In genomic region chr3:6871752-6872151, GRCm38 (mm10) we compare ENCODE assay signal across 29 mouse cellular contexts.
"Had no signal": no experiment of that assay in that cellular context is flagged by ENCODE, and none has a peak within 500 bp of the region (broad histone marks: within the 10 kb centered on the region; RNA-seq: fewer than 3 reads in every experiment).

No protein-coding gene starts in this region.

- H3K9ac ChIP-seq: limb, embryonic 12.5 days; limb, embryonic 13.5 days; limb, embryonic 15.5 days; liver, embryonic 12.5 days; liver, embryonic 13.5 days; liver, embryonic 14.5 days; liver, embryonic 15.5 days; liver, postnatal 0 days; lung, embryonic 14.5 days; lung, embryonic 15.5 days; midbrain, embryonic 12.5 days; midbrain, embryonic 13.5 days; neural tube, embryonic 12.5 days; neural tube, embryonic 13.5 days had no signal

- H3K4me3 ChIP-seq: left cerebral cortex, adult 2 months; limb, embryonic 10.5 days; limb, embryonic 12.5 days; limb, embryonic 13.5 days; limb, embryonic 15.5 days; liver, embryonic 12.5 days; liver, embryonic 13.5 days; liver, embryonic 15.5 days; lung, embryonic 15.5 days; megakaryocyte, embryonic 14.5 days; midbrain, embryonic 12.5 days; midbrain, embryonic 13.5 days; myocyte; neural tube, embryonic 12.5 days; neural tube, embryonic 13.5 days had no signal

- H3K4me1 ChIP-seq: limb, embryonic 10.5 days; limb, embryonic 12.5 days; limb, embryonic 13.5 days; limb, embryonic 15.5 days; liver, embryonic 12.5 days; liver, embryonic 13.5 days; liver, embryonic 15.5 days; lung, embryonic 15.5 days; megakaryocyte, embryonic 14.5 days; midbrain, embryonic 12.5 days; neural tube, embryonic 12.5 days; neural tube, embryonic 13.5 days had no signal

- H3K4me2 ChIP-seq: limb, embryonic 12.5 days; limb, embryonic 13.5 days; limb, embryonic 15.5 days; liver, embryonic 11.5 days; liver, embryonic 12.5 days; liver, embryonic 13.5 days; liver, embryonic 15.5 days; lung, embryonic 14.5 days; lung, embryonic 15.5 days; midbrain, embryonic 12.5 days; midbrain, embryonic 13.5 days; neural tube, embryonic 12.5 days; neural tube, embryonic 13.5 days had no signal

- DNase-seq: left cerebral cortex, postnatal 4 days; liver; liver, embryonic 13.5 days; liver, postnatal 0 days; lung, adult 18-20 months; lung, adult 2 months; lung, embryonic 14.5 days; lung, postnatal 10 days; lung, postnatal 14 days; lung, postnatal 36 days; lung, postnatal 4 days had no signal

- H3K27ac ChIP-seq: left cerebral cortex, adult 2 months; limb, embryonic 10.5 days; limb, embryonic 12.5 days; limb, embryonic 13.5 days; limb, embryonic 15.5 days; liver, embryonic 12.5 days; liver, embryonic 13.5 days; liver, embryonic 14.5 days; liver, embryonic 15.5 days; lung, embryonic 15.5 days; macrophage; midbrain, embryonic 12.5 days; midbrain, embryonic 13.5 days; neural tube, embryonic 12.5 days; neural tube, embryonic 13.5 days had no signal

- H3K36me3 ChIP-seq: limb, embryonic 10.5 days; limb, embryonic 12.5 days; limb, embryonic 13.5 days; limb, embryonic 15.5 days; liver, embryonic 12.5 days; liver, embryonic 13.5 days; liver, embryonic 15.5 days; lung, embryonic 15.5 days; midbrain, embryonic 12.5 days; midbrain, embryonic 13.5 days; neural tube, embryonic 12.5 days; neural tube, embryonic 13.5 days had no signal

- H3K27me3 ChIP-seq: limb, embryonic 12.5 days; limb, embryonic 13.5 days; limb, embryonic 15.5 days; liver, embryonic 12.5 days; liver, embryonic 13.5 days; liver, embryonic 15.5 days; lung, embryonic 15.5 days; megakaryocyte, embryonic 14.5 days; midbrain, embryonic 12.5 days; midbrain, embryonic 13.5 days; neural tube, embryonic 12.5 days; neural tube, embryonic 13.5 days had no signal

- ATAC-seq: liver, embryonic 12.5 days; liver, postnatal 0 days; lung, postnatal 0 days had no signal

- H3K9me3 ChIP-seq: limb, embryonic 10.5 days; limb, embryonic 12.5 days; limb, embryonic 13.5 days; limb, embryonic 15.5 days; liver, embryonic 12.5 days; liver, embryonic 13.5 days; liver, embryonic 15.5 days; lung, embryonic 15.5 days; megakaryocyte, embryonic 14.5 days; midbrain, embryonic 12.5 days; midbrain, embryonic 13.5 days; neural tube, embryonic 12.5 days; neural tube, embryonic 13.5 days had no signal
